Mouse (Mus musculus) CD4-positive, CD25-positive, alpha-beta regulatory T cell, adult 4 months (primary cell): ENCODE measurements at regions not wholly inside any gene's neighbourhood (a gene's known extent, or its start where the extent isn't known, plus 50 kb on each side); places are given as distances from the start of the nearest gene placed in this dataset.

Experiments used
- ATAC-seq: one replicate; pipeline ENCODE4 v1.8.0; 2017

DNA sequence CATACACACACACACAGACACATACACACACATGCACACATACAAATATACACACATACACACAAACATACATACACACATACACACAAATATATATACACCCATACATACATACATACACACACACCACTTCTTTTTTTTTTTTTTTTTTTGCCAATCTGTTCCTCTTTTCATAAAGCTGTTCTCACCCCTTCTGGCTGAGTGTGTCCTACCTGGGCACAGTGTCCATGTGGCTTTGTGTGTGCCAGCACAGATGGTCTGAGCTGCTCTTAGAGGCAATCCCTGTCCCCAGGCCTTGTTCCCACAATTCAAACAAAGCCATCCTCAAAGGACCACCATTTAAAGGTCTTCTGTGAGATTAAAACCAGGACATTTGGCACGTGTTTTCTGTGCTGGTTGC lies 127.6 kb upstream of the Prep start:
- ATAC-seq = no peak

DNA sequence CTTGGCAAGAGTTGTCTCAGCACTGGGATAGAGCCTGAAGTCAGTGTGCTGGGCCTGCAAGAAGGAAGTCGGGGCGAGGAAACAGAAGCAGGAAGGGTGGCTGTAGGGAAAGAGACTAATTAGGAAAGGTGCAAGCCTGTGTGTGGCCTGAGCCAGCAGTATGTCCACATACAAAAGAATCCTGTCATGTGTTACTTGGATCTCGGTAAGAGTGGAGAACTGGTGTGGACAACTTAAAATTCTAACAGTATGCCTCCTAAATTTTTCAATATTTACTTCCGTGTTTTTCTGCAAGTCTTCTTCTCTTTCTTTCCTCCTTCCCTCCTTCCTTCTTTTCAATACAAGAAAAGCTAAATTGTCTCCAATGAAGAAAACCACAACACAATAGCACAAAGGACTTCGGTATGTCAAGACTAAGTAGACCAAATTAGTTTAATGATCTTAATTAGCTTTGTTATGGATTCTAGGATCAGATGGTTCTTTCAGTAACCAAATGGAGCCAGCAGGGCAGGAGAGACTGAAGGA lies 130.0 kb upstream of the Prep start:
- no peak for ATAC-seq

GRCm38 (mm10) chr10:44930796-44931195 lies 136.2 kb upstream of the Prep start:
- ATAC-seq = no peak

- ATAC-seq = no peak
These were observed 153.1 kb upstream of the Prep start for GRCm38 (mm10) chr10:44913751-44914388.

DNA sequence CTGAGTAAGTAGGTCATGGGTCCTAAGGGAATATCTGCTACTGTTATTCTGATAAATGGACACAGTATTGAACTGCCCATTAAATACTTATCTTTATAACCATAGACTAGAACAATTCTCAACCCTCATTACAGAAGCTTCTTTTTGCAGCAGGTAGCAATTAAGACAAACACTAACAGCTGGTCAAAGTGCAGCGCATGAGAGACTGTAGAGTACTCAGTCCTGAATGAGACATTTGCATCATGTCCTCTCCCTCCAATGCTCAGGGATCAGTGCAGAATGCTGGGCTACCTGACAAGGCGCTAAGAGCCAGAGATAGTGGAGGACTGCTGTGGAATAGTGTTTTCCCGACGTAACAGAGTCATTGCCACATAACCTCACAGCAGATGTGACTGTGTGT lies 162.5 kb upstream of the Prep start:
- no peak for ATAC-seq

GRCm38 (mm10) chr10:44901203-44901602 lies 165.8 kb upstream of the Prep start:
- ATAC-seq = no peak

- no peak for ATAC-seq
These were observed 174.9 kb upstream of the Prep start for GRCm38 (mm10) chr10:44892124-44892523.

DNA sequence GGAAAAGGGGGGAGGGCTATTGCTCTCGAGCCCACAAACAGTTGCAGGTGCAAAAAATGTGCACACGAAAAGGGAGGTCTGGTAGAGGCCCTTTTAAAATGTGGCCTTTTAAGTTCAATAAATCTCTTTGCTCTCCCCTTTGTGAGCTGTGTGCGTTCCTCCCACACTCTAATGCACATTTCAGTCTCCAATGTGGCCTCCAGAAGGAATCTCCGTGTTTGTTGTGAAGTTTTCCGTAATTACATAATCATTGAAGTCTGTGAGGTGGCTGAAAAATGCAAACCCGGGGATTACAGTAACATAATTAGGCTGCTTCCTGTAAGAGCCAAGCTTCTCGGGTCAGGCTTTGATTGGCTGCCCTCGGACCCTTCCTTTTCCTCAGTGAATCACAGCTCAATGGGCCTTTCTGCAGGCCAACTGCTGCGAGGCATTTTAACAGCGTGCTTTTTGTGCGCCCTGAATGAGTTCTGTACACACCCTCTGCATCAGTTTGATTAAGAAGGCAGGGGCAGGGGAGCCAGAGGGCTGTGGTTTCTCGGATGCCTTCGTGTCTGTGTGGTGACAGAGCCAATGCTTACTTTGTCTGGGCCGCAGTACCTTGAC lies 179.8 kb upstream of the Prep start:
- no peak for ATAC-seq

DNA sequence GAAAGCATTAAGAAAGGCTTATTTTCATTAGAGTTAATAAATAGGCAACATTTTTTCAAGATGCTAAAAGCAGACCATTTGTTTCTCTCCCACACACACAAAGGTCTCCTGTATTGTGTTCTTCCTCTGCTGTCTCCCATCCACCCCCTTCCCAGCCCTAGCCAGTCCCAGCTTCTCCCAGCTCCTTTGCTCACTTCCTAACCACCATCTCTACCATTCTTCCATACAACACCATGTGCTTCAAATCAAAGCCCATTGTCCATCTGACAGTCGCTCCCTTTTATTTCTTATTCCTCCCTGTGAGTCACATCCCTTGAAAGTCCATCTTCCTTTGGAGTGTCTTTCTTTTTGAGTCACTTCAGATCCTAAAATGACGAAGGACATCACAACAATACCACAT lies 185.0 kb upstream of the Prep start:
- no peak for ATAC-seq

- ATAC-seq = no peak
These were observed 189.8 kb upstream of the Prep start for GRCm38 (mm10) chr10:44877076-44877663.

- ATAC-seq = no peak
These were observed 193.2 kb upstream of the Prep start for GRCm38 (mm10) chr10:44873642-44874285.

DNA sequence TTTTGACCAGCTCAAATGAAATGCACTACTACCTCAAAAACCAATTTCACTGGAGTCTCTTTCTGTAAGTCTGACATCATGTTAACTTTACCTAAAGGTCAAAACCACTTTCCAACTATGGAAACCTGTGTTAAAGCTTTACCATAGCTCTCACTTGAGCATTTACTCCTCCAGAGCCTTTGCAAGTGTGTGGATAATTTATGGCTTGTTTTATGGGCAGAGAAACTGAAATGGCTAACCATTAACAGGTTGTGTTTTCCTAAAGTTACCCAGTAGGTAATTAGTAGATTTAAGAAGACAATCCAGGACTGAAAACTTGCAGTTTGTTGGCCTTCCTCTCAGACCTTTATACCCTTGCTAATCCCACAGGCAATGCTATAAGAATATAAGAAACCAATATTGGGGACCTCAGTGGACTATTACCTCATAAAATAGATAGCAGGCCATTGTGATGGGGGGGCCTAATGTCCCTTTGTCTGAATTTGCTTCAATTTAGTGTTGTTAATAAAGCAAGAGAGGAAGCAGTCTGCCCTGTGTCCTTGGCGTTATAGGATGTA lies 202.7 kb upstream of the Prep start:
- ATAC-seq = no peak

DNA sequence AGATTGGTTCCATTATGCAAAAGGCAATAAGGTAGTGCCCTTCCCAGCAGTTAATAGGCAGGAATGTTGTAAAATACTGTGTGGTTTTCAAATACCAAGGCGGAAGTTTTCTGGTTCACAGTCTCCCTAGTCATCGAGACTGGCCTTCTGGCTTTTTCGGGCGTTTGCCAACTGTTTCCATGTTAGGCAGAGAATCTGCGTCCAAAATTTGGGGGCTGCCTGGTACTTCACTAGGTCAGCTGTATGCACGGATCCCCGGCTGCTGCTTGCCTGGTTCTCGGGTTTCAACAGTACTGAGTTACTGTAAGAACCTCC lies 204.7 kb upstream of the Prep start:
- no peak for ATAC-seq

GRCm38 (mm10) chr10:44861671-44862359 lies 205.2 kb upstream of the Prep start:
- ATAC-seq = no peak

- ATAC-seq = no peak
These were observed 209.6 kb upstream of the Prep start for GRCm38 (mm10) chr10:44857444-44857843.

- ATAC-seq = no peak
These were observed 212.9 kb upstream of the Prep start for GRCm38 (mm10) chr10:44854109-44854508.

GRCm38 (mm10) chr10:44849016-44849415 lies 218.0 kb upstream of the Prep start:
- no peak for ATAC-seq

DNA sequence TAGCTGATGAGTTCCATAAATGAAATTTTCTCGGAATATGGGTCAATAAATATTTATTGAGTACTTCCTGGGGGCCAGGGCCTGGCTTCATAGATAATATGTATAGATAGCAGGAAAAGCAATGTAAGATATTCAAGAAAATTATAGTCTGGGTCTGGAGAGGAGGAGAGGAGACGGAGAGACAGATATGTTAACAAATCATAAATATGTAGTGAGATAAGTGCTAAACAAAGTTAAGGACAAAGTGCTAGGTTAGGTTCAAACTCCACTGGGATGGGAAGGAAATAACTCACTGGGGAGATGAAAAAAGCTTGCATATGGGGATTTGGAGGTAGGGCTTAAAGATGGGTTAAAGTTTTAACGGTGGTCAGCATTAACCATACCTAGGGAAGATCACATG lies 220.2 kb upstream of the Prep start:
- ATAC-seq = no peak

DNA sequence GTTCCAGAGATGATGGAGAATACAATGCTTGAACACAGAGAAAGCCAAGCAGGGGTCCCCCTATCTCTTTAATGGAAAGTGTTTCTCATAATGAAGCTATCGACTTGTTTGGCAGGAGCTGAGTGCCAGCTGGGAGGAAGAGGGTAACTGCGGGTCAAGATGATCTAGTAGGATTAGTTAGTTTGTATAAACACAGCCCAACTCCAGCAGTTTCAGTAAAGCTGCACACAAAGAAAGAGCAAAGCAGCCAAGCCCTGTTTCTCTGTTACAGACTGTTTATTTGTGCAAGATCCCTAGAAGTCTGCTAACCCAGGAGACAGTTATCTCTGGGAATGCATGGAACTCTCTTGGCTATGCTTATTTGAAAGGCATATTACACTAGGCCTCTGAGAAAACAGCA lies 220.9 kb upstream of the Prep start:
- ATAC-seq = no peak

- ATAC-seq = no peak
These were observed 226.6 kb upstream of the Prep start for GRCm38 (mm10) chr10:44840449-44840848.

- no peak for ATAC-seq
These were observed 234.5 kb upstream of the Prep start for GRCm38 (mm10) chr10:44832455-44832854.

- no peak for ATAC-seq
These were observed 240.7 kb upstream of the Prep start for GRCm38 (mm10) chr10:44826271-44826670.

- peak; percentile 89 for ATAC-seq
These were observed 245.3 kb upstream of the Prep start for GRCm38 (mm10) chr10:44821666-44822065.
